Mouse (Mus musculus): Measurements from ENCODE around the gene Agap2. TPM values are rescaled to one million over a fixed set of nuclear protein-coding genes. Genes with fewer than 3 reads are reported as not detected.

Gene Agap2
- polyA plus RNA-seq, 1 experiment from 2014 or later: 0.04 TPM

DNA sequence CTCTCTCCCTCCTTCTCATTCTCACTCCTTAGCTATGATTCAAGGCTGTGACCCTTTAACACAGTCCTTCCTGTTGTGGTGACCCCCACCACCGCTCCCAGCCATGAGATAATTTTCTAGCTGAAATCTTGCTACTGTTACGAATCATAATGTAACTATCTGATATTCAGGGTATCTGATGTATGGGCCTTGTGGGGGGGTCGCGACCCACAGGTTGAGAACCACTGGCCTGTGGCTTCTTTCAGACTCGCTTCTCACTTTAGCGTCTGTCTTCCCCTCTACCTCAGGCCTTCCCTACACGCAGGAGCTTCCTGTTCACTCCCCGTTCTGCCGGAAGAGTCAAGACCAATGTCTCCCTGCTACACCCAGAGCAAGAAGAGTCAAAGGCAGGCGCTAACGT lies 43.4 kb downstream of the Agap2 start:
- H3K4me2 ChIP-seq (replicated peaks; ENCODE audit: low read depth, low read length): no peak overlapping the region
- 90% methylated on average over 11 of the region's 11 CpGs for WGBS

DNA sequence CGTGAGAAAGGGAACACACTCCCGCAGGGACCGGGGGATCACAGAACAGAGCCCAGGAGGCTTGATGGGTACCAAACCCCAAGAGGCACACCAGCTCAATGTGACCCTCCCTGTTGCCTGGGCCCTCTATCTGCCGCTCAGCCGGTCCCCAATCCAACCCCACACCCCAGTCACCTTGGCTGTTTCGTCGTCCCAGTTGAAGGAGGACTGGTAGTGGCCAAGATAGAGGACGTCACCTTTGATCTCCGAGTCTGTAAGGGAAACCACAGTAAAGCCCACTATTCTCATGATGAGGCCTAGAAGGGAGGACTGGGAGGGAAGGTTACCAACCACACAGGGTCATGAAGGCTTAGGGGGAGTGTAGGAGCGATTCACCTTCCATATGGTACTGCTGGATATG lies 44.1 kb downstream of the Agap2 start:
- Histone ChIP-seq H3K27ac (ENCODE audit: low read length) (no peak overlapping the region), H3K4me1 (ENCODE audit: insufficient read depth, low read length) (peaks cover 16% of the 10 kb centered on the region), H3K9ac (replicated peaks; ENCODE audit: low read length) (no peak overlapping the region), H3K36me3 (ENCODE audit: insufficient read depth, low read length) (peaks cover 24% of the 10 kb centered on the region), H3K4me2 (replicated peaks; ENCODE audit: low read depth, low read length) (no peak overlapping the region), H3K9me3 (ENCODE audit: low read length) (no peaks in the 10 kb centered on the region), H3K27me3 (ENCODE audit: insufficient read depth, low read length) (no peaks in the 10 kb centered on the region), H3K4me3 (ENCODE audit: low read length) (no peak overlapping the region)
- WGBS: 81% methylated on average over 10 of the region's 10 CpGs
- ATAC-seq (ENCODE audit: low FRiP score, low TSS enrichment): no peak

More for the DNA sequence above, 43.4 kb downstream of the Agap2 start:
- no peak for ATAC-seq (ENCODE audit: low FRiP score, low TSS enrichment)
- Histone ChIP-seq H3K4me3 (ENCODE audit: low read length) (no peak overlapping the region), H3K27ac (ENCODE audit: low read length) (no peak overlapping the region), H3K4me1 (ENCODE audit: insufficient read depth, low read length) (peaks cover 16% of the 10 kb centered on the region), H3K36me3 (ENCODE audit: insufficient read depth, low read length) (peaks cover 24% of the 10 kb centered on the region), H3K9ac (replicated peaks; ENCODE audit: low read length) (no peak overlapping the region), H3K27me3 (ENCODE audit: insufficient read depth, low read length) (no peaks in the 10 kb centered on the region), H3K9me3 (ENCODE audit: low read length) (no peaks in the 10 kb centered on the region)

DNA sequence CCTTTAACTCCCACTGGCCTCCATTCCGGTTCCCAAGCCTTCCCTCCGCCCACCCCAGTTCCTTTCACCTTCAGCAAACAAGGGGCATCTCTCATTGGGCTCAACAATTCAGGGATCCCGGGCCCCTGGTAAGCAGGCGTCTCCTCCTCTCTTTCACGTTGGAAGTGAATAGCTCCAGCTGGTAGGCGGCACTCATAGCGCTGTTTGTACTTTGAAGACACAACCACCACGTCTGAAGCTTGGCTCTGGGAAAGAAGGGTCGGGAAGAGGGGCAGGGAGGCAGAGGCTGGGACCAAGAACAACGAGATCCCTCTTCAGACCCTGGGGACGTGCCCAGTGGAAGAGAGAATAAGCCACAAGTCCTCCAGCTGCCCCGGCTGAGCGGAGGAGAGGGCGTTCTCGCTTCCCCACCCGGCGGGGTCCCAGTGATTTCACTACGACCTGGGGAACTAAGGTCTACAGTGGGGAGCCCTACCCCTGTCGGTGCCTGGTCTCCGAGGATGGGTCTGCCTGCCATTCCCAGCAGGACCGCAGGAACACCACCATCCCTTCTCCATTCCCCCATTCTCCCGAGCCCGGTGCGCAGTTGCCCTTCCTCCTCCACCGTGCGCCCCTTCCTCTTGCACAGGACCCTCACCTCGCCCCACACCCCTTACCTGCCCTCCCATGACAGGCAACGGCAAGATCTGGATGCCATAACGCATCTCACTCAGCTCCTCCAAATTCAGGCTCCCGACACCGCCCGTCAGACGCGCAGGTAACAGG lies 45.4 kb downstream of the Agap2 start:
- Histone ChIP-seq H3K27me3 (ENCODE audit: insufficient read depth, low read length) (no peaks in the 10 kb centered on the region), H3K27ac (ENCODE audit: low read length) (no peak overlapping the region), H3K9ac (replicated peaks; ENCODE audit: low read length) (peak overlapping the region; percentile 68), H3K36me3 (ENCODE audit: insufficient read depth, low read length) (peaks cover 24% of the 10 kb centered on the region), H3K4me1 (ENCODE audit: insufficient read depth, low read length) (peaks cover 16% of the 10 kb centered on the region), H3K4me3 (ENCODE audit: low read length) (peak overlapping the region; percentile 73), H3K9me3 (ENCODE audit: low read length) (no peaks in the 10 kb centered on the region), H3K4me2 (replicated peaks; ENCODE audit: low read depth, low read length) (peak overlapping the region; percentile 84)
- 2% methylated on average over 34 of the region's 34 CpGs for WGBS
- ATAC-seq (ENCODE audit: low FRiP score, low TSS enrichment): peak; percentile 37

- H3K4me2 ChIP-seq (replicated peaks; ENCODE audit: low read depth, low read length): peak within 1 kb of the TSS; percentile 84
- H3K27ac ChIP-seq (ENCODE audit: low read length): no peak within 1 kb of the TSS
- no peaks in the 10 kb centered on the region for H3K9me3 ChIP-seq (ENCODE audit: low read length)
- peaks cover 16% of the 10 kb centered on the region for H3K4me1 ChIP-seq (ENCODE audit: insufficient read depth, low read length)
- H3K9ac ChIP-seq (replicated peaks; ENCODE audit: low read length): peak within 1 kb of the TSS; percentile 68
- 2% methylated on average over 19 of the region's 19 CpGs for WGBS
- H3K36me3 ChIP-seq (ENCODE audit: insufficient read depth, low read length): peaks cover 20% of the 10 kb centered on the region
- peak; percentile 97 for ATAC-seq (ENCODE audit: low FRiP score, low TSS enrichment)
- H3K27me3 ChIP-seq (ENCODE audit: insufficient read depth, low read length): no peaks in the 10 kb centered on the region
- peak within 1 kb of the TSS; percentile 73 for H3K4me3 ChIP-seq (ENCODE audit: low read length)
These were observed 46.0 kb downstream of the Agap2 start, which contains the start of gene Os9 for GRCm38 (mm10) chr10:127121066-127121477. Os9 (minus strand) TSS chr10:127121131.

DNA sequence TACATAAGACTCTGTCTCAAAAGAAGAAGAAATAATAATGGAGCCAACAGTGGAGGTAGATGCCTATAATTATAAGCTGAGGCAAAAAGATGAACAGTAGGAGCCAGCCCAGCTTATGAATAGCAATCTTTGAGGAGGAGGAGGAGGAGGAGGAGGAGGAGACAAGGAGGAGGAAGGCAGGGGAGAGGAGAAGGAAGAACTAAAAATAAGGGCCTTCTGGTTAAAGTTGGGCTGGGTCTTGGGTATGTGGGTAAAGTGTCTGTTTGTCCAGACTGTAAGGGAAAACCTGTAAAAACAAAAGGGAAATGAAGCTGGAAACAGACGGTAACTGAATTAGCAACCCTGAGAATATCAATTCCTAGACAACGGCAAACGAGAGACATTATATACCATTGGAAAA lies 46.9 kb downstream of the Agap2 start:
- 84% methylated on average over 3 of the region's 3 CpGs for WGBS
- H3K27me3 ChIP-seq (ENCODE audit: insufficient read depth, low read length): no peaks in the 10 kb centered on the region
- no peak overlapping the region for H3K9ac ChIP-seq (replicated peaks; ENCODE audit: low read length)
- no peak overlapping the region for H3K27ac ChIP-seq (ENCODE audit: low read length)
- ATAC-seq (ENCODE audit: low FRiP score, low TSS enrichment): no peak
- H3K4me2 ChIP-seq (replicated peaks; ENCODE audit: low read depth, low read length): no peak overlapping the region
- no peak overlapping the region for H3K4me3 ChIP-seq (ENCODE audit: low read length)
- H3K9me3 ChIP-seq (ENCODE audit: low read length): no peaks in the 10 kb centered on the region
- H3K36me3 ChIP-seq (ENCODE audit: insufficient read depth, low read length): peaks cover 20% of the 10 kb centered on the region
- H3K4me1 ChIP-seq (ENCODE audit: insufficient read depth, low read length): peaks cover 16% of the 10 kb centered on the region

DNA sequence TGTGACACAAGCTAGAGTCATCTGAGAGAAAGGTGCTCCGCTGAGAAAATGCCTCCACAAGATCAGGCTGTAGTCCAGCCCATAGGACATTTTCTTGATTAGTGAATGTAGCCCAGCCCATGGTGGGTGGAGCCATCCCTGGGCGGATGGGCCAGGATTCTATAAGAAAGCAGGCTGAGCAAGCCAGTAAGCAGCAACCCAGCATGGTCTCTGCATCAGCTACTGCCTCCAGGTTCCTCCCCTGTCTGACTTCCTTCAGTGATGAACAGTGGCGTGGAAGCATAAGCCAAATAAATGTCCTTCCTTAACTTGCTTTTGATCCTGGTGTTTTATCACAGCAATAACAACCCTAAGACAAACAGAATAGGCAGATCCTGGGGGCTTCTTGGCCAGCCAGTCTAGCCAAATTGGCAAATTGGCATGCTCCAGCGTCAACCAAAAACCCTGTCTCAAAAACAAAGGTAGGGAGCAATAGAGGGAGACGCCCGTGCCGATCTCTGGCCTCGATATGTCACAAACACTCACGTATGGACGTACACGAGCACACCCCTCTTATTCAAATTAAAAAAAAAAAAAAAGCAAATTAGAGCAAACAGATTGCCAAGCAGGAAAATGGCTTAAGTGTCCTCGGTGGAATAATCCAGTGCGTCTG lies 47.8 kb downstream of the Agap2 start:
- Histone ChIP-seq H3K4me1 (ENCODE audit: insufficient read depth, low read length) (peaks cover 16% of the 10 kb centered on the region), H3K4me3 (ENCODE audit: low read length) (peak overlapping the region; percentile 38), H3K9ac (replicated peaks; ENCODE audit: low read length) (peak overlapping the region; percentile 17), H3K9me3 (ENCODE audit: low read length) (no peaks in the 10 kb centered on the region), H3K4me2 (replicated peaks; ENCODE audit: low read depth, low read length) (peak overlapping the region; percentile 64), H3K27me3 (ENCODE audit: insufficient read depth, low read length) (no peaks in the 10 kb centered on the region), H3K36me3 (ENCODE audit: insufficient read depth, low read length) (peaks cover 13% of the 10 kb centered on the region), H3K27ac (ENCODE audit: low read length) (no peak overlapping the region)
- WGBS: 7% methylated on average over 13 of the region's 13 CpGs
- no peak for ATAC-seq (ENCODE audit: low FRiP score, low TSS enrichment)

DNA sequence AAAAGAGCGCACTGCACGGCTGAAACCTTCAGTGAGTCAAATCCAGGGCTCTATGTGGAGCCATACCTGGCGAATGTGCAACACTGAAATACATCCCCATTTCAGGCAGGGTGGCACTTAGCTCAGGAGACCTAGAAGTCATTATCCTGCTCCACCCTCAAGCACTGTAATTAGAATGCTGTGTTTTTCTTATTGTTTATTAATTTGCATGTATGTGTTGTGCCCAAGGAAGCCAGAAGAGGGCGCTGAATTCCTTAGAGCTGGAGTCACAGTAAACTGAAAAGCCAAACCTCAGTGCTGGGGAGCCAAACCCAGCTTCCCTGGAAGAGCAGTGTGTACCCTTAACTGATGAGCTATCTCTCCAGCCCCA lies 48.3 kb downstream of the Agap2 start:
- Histone ChIP-seq H3K36me3 (ENCODE audit: insufficient read depth, low read length) (peaks cover 9% of the 10 kb centered on the region; the same call in 1 of the 2 replicates), H3K27me3 (ENCODE audit: insufficient read depth, low read length) (no peaks in the 10 kb centered on the region), H3K4me3 (ENCODE audit: low read length) (peak overlapping the region; percentile 38), H3K9me3 (ENCODE audit: low read length) (no peaks in the 10 kb centered on the region), H3K27ac (ENCODE audit: low read length) (no peak overlapping the region), H3K9ac (replicated peaks; ENCODE audit: low read length) (peak overlapping the region; percentile 17), H3K4me2 (replicated peaks; ENCODE audit: low read depth, low read length) (peak overlapping the region; percentile 64), H3K4me1 (ENCODE audit: insufficient read depth, low read length) (peaks cover 16% of the 10 kb centered on the region)
- 7% methylated on average over 4 of the region's 4 CpGs for WGBS
- ATAC-seq (ENCODE audit: low FRiP score, low TSS enrichment): no peak

- Histone ChIP-seq H3K27me3 (ENCODE audit: insufficient read depth, low read length) (no peaks in the 10 kb centered on the region), H3K9ac (replicated peaks; ENCODE audit: low read length) (no peak overlapping the region), H3K4me1 (ENCODE audit: insufficient read depth, low read length) (peaks cover 9% of the 10 kb centered on the region), H3K36me3 (ENCODE audit: insufficient read depth, low read length) (no peaks in the 10 kb centered on the region), H3K27ac (ENCODE audit: low read length) (no peak overlapping the region), H3K9me3 (ENCODE audit: low read length) (no peaks in the 10 kb centered on the region), H3K4me3 (ENCODE audit: low read length) (no peak overlapping the region), H3K4me2 (replicated peaks; ENCODE audit: low read depth, low read length) (no peak overlapping the region)
- no peak for ATAC-seq (ENCODE audit: low FRiP score, low TSS enrichment)
- 75% methylated on average over 9 of the region's 9 CpGs for WGBS
These were observed 50.3 kb downstream of the Agap2 start for GRCm38 (mm10) chr10:127125210-127126001.

- ATAC-seq (ENCODE audit: low FRiP score, low TSS enrichment): no peak
- no peak overlapping the region for H3K4me3 ChIP-seq (ENCODE audit: low read length)
- no peak overlapping the region for H3K4me2 ChIP-seq (replicated peaks; ENCODE audit: low read depth, low read length)
- WGBS: 78% methylated on average over 5 of the region's 5 CpGs
- H3K9me3 ChIP-seq (ENCODE audit: low read length): no peaks in the 10 kb centered on the region
- no peak overlapping the region for H3K27ac ChIP-seq (ENCODE audit: low read length)
- peaks cover 7% of the 10 kb centered on the region for H3K4me1 ChIP-seq (ENCODE audit: insufficient read depth, low read length)
- H3K27me3 ChIP-seq (ENCODE audit: insufficient read depth, low read length): no peaks in the 10 kb centered on the region
- no peak overlapping the region for H3K9ac ChIP-seq (replicated peaks; ENCODE audit: low read length)
- no peaks in the 10 kb centered on the region for H3K36me3 ChIP-seq (ENCODE audit: insufficient read depth, low read length)
These were observed 51.5 kb downstream of the Agap2 start for GRCm38 (mm10) chr10:127126579-127126978.

Measured in kidney, embryonic 16.5 days (tissue).